Comparison of ENCODE assay signal across 12 mouse cellular contexts in genomic region chr7:83859378-83860083, GRCm38 (mm10). TPM values are rescaled to one million over a fixed set of nuclear protein-coding genes. Genes with fewer than 3 reads are reported as not detected.
DNase-seq lines count a peak whose midpoint lies in the region; ATAC-seq lines count a peak whose summit lies in the region.
"Had no signal": no experiment of that assay in that cellular context is flagged by ENCODE, and none has a peak within 500 bp of the region (broad histone marks: within the 10 kb centered on the region; RNA-seq: fewer than 3 reads in every experiment).

No protein-coding gene starts in this region.

- no peaks in the 10 kb centered on the region for H3K36me3 ChIP-seq in kidney, embryonic 16.5 days (ENCODE audit: insufficient read depth, low read length)
- H3K36me3 ChIP-seq in forebrain, embryonic 16.5 days (ENCODE audit: control insufficient read depth, insufficient read depth): no peaks in the 10 kb centered on the region
- no peaks in the 10 kb centered on the region for H3K36me3 ChIP-seq in hindbrain, embryonic 16.5 days (ENCODE audit: control insufficient read depth, insufficient read depth, low read length)
- H3K36me3 ChIP-seq: midbrain, embryonic 12.5 days had no signal

- no peak overlapping the region for H3K4me2 ChIP-seq in kidney, embryonic 16.5 days (replicated peaks; ENCODE audit: low read depth, low read length)
- no peak overlapping the region for H3K4me2 ChIP-seq in forebrain, embryonic 16.5 days (ENCODE audit: low read length)
- no peak overlapping the region for H3K4me2 ChIP-seq in hindbrain, embryonic 16.5 days (ENCODE audit: low read length)
- H3K4me2 ChIP-seq: midbrain, embryonic 12.5 days had no signal

- H3K4me1 ChIP-seq in kidney, embryonic 16.5 days (ENCODE audit: insufficient read depth, low read length): no peaks in the 10 kb centered on the region
- no peaks in the 10 kb centered on the region for H3K4me1 ChIP-seq in forebrain, embryonic 16.5 days (replicated peaks; ENCODE audit: control insufficient read depth, insufficient read depth, low read length)
- H3K4me1 ChIP-seq in hindbrain, embryonic 16.5 days (ENCODE audit: control insufficient read depth, insufficient read depth, low read depth, low read length): no peaks in the 10 kb centered on the region
- H3K4me1 ChIP-seq: midbrain, embryonic 12.5 days had no signal

- H3K27ac ChIP-seq in kidney, embryonic 16.5 days (ENCODE audit: low read length): no peak overlapping the region
- H3K27ac ChIP-seq in forebrain, embryonic 16.5 days (ENCODE audit: low read length): no peak overlapping the region
- no peak overlapping the region for H3K27ac ChIP-seq in hindbrain, embryonic 16.5 days (ENCODE audit: low read depth, low read length)
- H3K27ac ChIP-seq: midbrain, embryonic 12.5 days had no signal

- 51% methylated on average over 4 of the region's 4 CpGs for WGBS in kidney, embryonic 16.5 days
- WGBS in forebrain, embryonic 16.5 days: 55% methylated on average over 4 of the region's 4 CpGs
- WGBS in hindbrain, embryonic 16.5 days: 64% methylated on average over 4 of the region's 4 CpGs

- H3K9ac ChIP-seq in kidney, embryonic 16.5 days (replicated peaks; ENCODE audit: low read length): no peak overlapping the region
- no peak overlapping the region for H3K9ac ChIP-seq in forebrain, embryonic 16.5 days (replicated peaks; ENCODE audit: low read depth, low read length)
- H3K9ac ChIP-seq in hindbrain, embryonic 16.5 days (ENCODE audit: low read depth, low read length): no peak overlapping the region
- H3K9ac ChIP-seq: midbrain, embryonic 12.5 days had no signal

- H3K4me3 ChIP-seq in kidney, embryonic 16.5 days (ENCODE audit: low read length): no peak overlapping the region
- H3K4me3 ChIP-seq in forebrain, embryonic 16.5 days (replicated peaks; ENCODE audit: low read length): no peak overlapping the region
- no peak overlapping the region for H3K4me3 ChIP-seq in hindbrain, embryonic 16.5 days (ENCODE audit: low read length)
- H3K4me3 ChIP-seq: midbrain, embryonic 12.5 days had no signal

- no peak for ATAC-seq in kidney, embryonic 16.5 days (ENCODE audit: low FRiP score, low TSS enrichment)
- peak; percentile 65; the same call in 1 of the 2 replicates for ATAC-seq in common myeloid progenitor, adult 5-6 weeks (replicated peaks; ENCODE audit: low read depth, poor library complexity, severe bottlenecking)
- ATAC-seq in megakaryocyte, adult 5-6 weeks (ENCODE audit: poor library complexity, severe bottlenecking): peak; percentile 98
- no peak for ATAC-seq in forebrain, embryonic 16.5 days
- no peak for ATAC-seq in hindbrain, embryonic 16.5 days

- H3K27me3 ChIP-seq in kidney, embryonic 16.5 days (ENCODE audit: insufficient read depth, low read length): no peaks in the 10 kb centered on the region
- H3K27me3 ChIP-seq in forebrain, embryonic 16.5 days (replicated peaks; ENCODE audit: control insufficient read depth, insufficient read depth, low read length): no peaks in the 10 kb centered on the region
- H3K27me3 ChIP-seq in hindbrain, embryonic 16.5 days (replicated peaks; ENCODE audit: control insufficient read depth, insufficient read depth, low read length): no peaks in the 10 kb centered on the region
- H3K27me3 ChIP-seq: midbrain, embryonic 12.5 days had no signal

- DNase-seq in kidney, postnatal 4 days: peak; percentile 14 to 24
- DNase-seq in heart, postnatal 4 days: peak; percentile 42
- no peak for DNase-seq in layer of hippocampus, postnatal 36 days
- DNase-seq: cerebellum, postnatal 36 days; retina, postnatal 1 day; thymus, postnatal 25 days had no signal

- H3K9me3 ChIP-seq in kidney, embryonic 16.5 days (ENCODE audit: low read length): no peaks in the 10 kb centered on the region
- no peaks in the 10 kb centered on the region for H3K9me3 ChIP-seq in forebrain, embryonic 16.5 days (ENCODE audit: control insufficient read depth, low read length)
- no peaks in the 10 kb centered on the region for H3K9me3 ChIP-seq in hindbrain, embryonic 16.5 days (ENCODE audit: control insufficient read depth, low read length)
- H3K9me3 ChIP-seq: midbrain, embryonic 12.5 days had no signal

RNA-seq across cellular contexts. Expression of gene Tlnrd1, which starts 24.6 kb away (rescaled TPM):
- polyA plus RNA-seq in kidney, embryonic 16.5 days (2015; fragmentation: Nextera tagmentation; extraction: Ambion mirVana): 7.4 and 8.1 TPM in 2 replicates
- 4.8 and 7.2 TPM in 2 replicates for total RNA-seq in common myeloid progenitor, adult 5-6 weeks (2017)
- total RNA-seq in heart, postnatal 4 days (2021): 10 to 100 TPM; 31.7 to 33.4 TPM
- 13.8 and 14.3 TPM in 2 replicates for total RNA-seq in megakaryocyte, adult 5-6 weeks (2015)
- total RNA-seq in megakaryocyte, adult 5-6 weeks (2017): 5.7 and 10.5 TPM in 2 replicates
- 4.7 and 5.4 TPM in 2 replicates for polyA plus RNA-seq in forebrain, embryonic 16.5 days (2015; fragmentation: Nextera tagmentation; extraction: Ambion mirVana)
- polyA plus RNA-seq in hindbrain, embryonic 16.5 days (2015; fragmentation: Nextera tagmentation; extraction: Ambion mirVana): 6.2 and 7.8 TPM in 2 replicates
- 10 to 100 TPM; 20.0 to 20.8 TPM for total RNA-seq in layer of hippocampus, postnatal 36 days (2021)

RNA-seq across cellular contexts. Expression of gene Mesd, which starts 24.7 kb away (rescaled TPM):
- 112 and 113 TPM in 2 replicates for polyA plus RNA-seq in kidney, embryonic 16.5 days (2015; fragmentation: Nextera tagmentation; extraction: Ambion mirVana)
- 37.7 and 47.8 TPM in 2 replicates for total RNA-seq in common myeloid progenitor, adult 5-6 weeks (2017)
- 10 to 100 TPM; 57.8 to 61.1 TPM for total RNA-seq in heart, postnatal 4 days (2021)
- 16.9 and 18.4 TPM in 2 replicates for total RNA-seq in megakaryocyte, adult 5-6 weeks (2015)
- 24.3 and 25.8 TPM in 2 replicates for total RNA-seq in megakaryocyte, adult 5-6 weeks (2017)
- 64.4 and 72.8 TPM in 2 replicates for polyA plus RNA-seq in forebrain, embryonic 16.5 days (2015; fragmentation: Nextera tagmentation; extraction: Ambion mirVana)
- 63.7 and 83.8 TPM in 2 replicates for polyA plus RNA-seq in hindbrain, embryonic 16.5 days (2015; fragmentation: Nextera tagmentation; extraction: Ambion mirVana)
- total RNA-seq in layer of hippocampus, postnatal 36 days (2021): 10 to 100 TPM; 57.7 to 76.4 TPM

Comparison
In these comparisons a context has a peak if more than half of its experiments do, and no peak if none do; other contexts are left out.
1. DNase-seq: peak in kidney, postnatal 4 days (2 of 2) and heart, postnatal 4 days (single experiment); none in layer of hippocampus, postnatal 36 days (0 of 2).
2. ATAC-seq: peak in common myeloid progenitor, adult 5-6 weeks (single experiment) and megakaryocyte, adult 5-6 weeks (single experiment); none in kidney, embryonic 16.5 days (single experiment), forebrain, embryonic 16.5 days (single experiment) and hindbrain, embryonic 16.5 days (single experiment).